Mouse (Mus musculus): ENCODE measurements at regions not wholly inside any gene's neighbourhood (a gene's known extent, or its start where the extent isn't known, plus 50 kb on each side); places are given as distances from the start of the nearest gene placed in this dataset.

DNA sequence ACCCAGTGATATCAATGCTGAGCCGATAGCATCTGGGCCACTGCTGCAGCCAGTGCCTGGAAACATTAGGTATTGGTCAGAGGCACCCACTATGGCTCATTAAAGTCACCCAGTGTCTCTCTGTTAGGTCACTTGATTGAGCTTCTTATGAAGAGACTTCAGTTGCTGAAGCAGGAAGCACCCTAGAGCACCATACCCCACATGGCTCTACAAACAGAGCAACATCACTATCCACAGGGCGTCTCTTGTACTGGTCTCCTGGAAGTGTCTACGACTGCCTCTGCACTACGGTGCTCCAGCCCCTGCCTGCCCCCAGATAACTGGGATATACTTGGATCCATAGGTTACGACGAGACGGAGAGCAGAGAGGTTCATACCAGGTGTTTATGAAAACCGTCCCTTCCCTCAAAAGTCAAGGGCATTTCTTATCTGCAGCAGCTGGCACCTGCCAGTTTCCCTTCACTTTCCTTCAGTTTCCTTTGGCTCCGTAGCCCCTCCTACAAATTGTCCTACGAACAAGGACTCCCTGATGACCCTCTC, 100.6 kb upstream of the Fut8 start:
- intact Hi-C loops (cut with DNase I) = no loop called here
- no peak for DNase-seq

DNA sequence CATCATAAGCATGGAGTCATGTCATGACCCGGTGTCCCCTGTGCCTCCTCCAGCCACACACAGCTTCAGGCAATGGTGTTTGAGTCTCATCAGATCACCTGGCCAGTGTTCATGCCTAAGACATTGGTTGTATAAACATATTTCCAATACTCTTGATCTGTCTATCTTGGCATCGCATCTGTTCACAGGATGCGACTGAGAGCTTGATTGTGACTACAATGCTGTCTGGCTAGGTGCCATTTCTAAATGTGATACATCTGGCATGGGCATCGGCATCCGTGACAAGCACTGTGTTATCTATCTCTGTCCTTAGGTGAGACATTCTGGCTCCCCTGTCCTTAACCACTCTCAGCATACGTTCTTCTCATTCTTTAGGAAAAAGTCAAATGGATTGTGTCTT, 102.3 kb upstream of the Fut8 start:
- DNase-seq = no peak
- intact Hi-C loops (cut with DNase I) = no loop called here

DNA sequence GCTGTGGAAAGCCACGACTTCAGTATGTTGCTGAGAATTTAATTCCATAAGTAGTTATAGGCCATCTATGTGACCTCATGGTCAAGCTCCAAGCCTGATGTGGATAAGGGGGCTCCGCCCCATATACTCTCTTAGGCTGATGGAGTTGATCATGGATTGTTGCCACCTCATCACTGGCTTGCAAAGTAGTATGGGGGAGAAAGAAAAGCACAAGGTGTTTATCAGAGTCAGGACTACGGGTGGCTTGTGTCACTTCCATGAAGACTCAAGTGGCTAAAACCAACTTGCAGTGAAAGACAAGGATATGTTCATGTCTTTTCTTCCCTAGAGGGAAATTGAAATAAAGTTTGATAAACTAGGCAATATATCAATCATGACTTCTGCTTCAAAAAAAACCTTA, 102.9 kb upstream of the Fut8 start:
- DNase-seq = no peak
- intact Hi-C loops (cut with DNase I) = no loop called here

DNA sequence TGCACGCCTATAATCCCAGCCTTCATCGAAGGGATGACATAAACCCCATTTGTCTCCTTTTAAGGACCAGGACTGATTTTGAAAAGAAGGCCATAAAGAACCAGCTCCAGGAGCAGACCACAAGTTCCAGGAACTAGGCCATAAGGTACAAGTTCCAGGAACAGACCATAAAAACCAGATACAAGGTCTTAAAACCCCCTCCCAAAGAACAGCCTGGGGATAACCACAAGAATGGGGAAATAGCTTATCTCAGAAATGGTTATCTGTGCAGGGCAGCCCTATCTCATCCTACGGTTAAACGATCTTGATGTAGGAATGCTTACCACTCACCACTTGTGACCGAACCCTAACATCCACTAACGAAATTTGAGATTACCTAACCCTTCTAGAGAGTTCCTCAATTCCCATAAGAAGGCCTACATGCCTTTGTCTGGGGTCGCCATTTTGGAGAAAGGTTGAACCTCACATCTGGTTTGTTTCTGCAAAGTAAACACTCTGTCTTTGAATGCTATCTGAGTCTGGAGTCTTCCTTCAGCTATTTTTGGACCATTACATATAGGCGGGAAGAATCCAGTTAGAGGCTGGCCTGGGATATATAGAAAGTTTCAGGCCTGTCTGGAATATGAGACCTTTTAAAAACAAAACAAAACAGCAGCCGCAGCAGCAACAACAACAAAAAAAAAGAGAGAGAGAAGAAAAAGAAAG, 103.5 kb upstream of the Fut8 start:
- intact Hi-C loops (cut with DNase I) = no loop called here
- no peak for DNase-seq

DNA sequence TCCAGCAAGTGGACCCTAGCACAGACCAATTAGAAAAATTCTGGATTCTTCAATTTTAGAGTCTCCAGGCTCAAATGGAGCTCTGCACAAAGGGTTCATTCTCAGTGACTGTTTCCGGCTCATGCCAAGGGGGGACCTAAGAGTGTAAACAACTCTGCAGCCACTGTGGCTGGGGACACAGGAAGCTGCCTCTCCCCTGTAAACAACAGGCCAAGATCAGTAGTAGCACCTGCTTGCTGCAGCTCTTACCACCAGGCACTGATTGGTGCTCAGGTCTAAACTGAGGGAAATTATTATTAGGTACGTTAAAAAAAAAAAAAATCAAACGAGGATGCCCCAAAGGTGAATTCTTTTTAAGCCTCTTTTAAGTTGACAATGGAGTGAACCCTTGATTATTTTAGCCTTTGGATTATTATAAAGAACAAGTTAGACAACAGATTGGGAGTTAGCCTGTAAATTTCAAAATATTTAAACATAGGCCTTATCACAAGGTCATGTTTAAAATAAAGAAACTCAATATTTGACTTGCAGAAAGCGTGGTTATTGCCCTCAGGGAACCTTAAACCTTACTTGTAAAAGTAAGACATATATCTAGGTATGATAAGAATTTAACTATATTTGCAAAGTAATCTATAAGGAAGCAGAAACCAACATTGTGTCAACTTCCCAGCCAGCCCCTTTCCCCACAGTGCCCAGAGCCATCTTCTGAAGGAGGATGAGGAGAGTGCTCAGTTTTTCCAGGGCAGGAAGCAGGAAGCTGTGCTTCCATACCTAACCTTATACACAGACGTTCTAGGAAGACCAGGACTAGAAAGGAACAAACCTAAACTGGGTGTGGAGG, 104.2 kb upstream of the Fut8 start:
- intact Hi-C loops (cut with DNase I) = no loop called here
- no peak for DNase-seq

DNA sequence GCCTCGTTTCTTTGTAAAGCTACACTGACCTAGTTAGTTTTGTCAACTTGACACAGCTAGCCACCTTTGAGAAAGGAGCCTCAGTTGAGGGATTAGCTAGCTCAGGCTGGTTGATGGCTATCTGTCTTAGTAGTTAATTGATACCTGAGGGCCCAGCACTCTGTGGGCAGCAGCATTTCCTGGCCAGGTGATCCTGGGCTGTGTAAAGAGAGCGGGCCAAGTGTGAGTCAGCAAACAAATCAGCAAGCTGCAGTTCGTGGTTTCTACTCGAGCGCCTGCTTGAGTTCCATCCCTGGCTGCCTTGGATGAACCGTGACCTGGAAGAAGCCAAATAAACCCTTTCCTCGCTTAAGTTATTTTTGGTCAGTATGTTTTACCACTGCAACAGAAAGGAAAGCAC, 106.6 kb upstream of the Fut8 start:
- DNase-seq = no peak

DNA sequence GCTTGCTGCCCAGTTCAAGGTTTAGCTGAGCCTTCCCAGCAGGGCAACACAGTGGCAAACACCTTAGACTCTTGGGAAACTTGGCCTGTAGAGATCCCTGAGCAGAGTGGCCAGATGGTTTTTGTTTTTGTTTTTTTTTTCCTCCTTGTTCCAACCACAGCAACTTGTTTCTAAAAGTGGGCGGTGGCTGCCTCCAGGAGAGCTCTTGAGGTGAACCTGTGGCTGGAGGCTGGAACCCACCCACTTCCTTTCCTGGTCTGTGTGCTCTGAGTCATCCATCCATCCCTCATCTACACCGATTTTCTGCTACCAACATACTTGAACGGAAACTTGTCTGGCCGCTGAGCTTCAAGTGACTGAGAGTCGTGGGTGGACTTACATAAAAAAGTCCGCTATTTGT, 107.4 kb upstream of the Fut8 start:
- intact Hi-C loops (cut with DNase I) = no loop called here
- DNase-seq = no peak

More for the DNA sequence above, 106.6 kb upstream of the Fut8 start:
- intact Hi-C loops (cut with DNase I) = no loop called here

DNA sequence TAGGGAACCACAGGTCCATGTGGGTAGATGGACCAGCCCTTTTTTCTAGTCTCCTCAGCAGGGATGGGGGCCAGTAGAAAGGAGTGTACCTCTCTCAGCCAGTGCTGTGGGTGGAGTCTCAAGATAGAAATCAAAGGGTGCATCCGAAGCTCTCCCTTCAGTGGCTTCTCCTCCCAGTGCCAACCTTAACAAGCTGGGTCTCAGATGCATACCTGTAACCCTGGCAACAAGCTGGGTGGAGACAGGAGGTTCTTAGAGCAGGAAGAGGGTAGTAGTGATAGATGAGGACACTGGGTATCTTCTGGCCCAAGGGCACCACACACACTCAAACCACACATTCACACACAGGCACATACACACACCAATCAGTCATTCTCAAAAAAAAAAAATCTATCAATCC, 113.7 kb upstream of the Fut8 start:
- no peak for DNase-seq
- intact Hi-C loops (cut with DNase I) = no loop called here

DNA sequence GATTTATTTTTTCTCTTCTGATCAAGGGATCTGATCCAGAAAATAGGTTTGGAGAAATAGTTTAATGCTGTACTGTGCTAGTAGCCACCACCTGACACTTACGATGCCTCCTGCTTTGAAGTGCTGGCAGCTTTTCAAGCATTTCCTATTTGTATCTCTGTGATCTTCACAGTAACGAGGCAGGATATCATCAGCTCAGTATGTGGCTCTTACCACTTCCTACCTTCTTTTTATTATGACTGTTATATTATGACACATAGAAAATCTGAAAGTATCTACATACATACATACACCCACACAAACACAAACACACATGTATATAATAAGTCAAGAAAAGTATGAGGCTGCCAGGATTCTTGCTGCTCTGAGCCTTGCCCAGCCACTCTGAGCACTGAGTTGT, 124.4 kb upstream of the Fut8 start:
- no peak for DNase-seq
- intact Hi-C loops (cut with DNase I) = no loop called here

DNA sequence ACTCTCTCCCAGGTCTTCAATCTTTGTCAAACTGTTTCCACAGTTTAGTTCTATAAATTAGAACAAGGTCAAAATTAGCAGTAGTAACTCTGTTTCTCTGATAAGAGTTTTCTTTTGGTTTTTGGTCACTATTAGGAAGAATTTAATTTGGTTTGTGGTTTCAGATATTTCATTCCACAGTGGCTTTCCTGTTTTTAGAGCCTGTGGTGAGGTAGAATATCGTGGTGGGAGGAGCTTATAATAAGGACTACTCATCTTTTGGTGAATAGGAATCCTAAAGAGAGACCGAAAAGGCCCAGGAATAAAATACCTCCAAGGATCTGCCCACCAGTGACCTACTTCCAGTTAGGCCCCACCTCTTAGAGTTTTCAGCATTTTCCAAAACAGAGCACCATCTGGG, 125.8 kb upstream of the Fut8 start:
- intact Hi-C loops (cut with DNase I) = no loop called here
- DNase-seq = no peak

DNA sequence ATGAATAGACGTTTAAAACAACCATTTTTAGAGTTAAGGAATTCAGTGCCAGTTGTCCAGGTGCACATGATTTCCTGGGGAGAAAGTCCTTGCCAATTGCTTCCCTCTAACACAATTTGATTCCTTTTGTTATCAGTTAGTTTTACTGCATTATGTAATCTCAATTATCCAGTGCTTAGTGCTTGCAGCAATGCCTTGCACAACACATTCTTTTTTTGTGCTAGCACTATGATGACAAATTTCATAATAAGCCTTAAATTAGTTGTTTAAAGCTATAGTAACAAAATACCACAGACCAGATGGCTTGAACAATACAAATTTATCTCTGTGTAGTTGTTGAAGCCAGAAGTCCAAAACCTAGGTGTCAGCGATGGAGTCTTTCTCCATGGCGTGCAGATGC, 130.7 kb upstream of the Fut8 start:
- intact Hi-C loops (cut with DNase I) = no loop called here

DNA sequence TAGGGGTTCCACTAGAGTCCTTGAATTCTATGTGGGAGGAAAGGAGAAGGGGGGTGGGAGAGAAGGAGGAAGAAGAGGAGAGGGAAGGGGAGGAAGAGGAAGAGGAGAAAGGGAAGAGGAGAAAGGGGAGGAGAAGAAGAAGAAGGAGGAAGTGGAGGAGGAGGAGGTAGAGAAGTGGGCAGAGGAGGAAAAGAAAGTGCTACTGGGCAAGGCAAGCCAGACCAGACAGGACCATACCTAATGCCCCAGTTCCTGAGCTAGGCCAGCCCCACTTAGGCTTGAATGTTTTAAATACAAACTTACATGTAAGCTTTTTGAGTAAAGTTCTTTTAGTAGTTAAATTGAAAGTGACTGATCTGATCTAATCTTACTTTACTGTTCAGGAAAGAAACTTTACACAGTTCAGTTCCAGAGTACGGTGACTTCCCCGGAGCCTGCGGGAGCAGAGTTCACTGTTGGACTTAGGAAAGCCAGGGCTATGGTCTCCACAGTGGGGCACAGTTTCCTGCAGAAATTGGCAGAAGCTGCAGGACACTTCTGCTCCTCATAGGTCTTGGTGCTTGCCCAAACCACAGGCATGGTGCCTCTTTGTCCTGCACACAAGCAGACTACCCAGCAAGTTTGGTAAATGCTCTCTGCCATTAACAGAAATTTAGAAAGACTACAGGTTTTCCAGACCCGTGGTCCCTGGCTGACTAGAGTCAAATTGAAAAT, 131.9 kb upstream of the Fut8 start:
- intact Hi-C loops (cut with DNase I) = no loop called here

More for the DNA sequence above, 130.7 kb upstream of the Fut8 start:
- no peak for DNase-seq

DNA sequence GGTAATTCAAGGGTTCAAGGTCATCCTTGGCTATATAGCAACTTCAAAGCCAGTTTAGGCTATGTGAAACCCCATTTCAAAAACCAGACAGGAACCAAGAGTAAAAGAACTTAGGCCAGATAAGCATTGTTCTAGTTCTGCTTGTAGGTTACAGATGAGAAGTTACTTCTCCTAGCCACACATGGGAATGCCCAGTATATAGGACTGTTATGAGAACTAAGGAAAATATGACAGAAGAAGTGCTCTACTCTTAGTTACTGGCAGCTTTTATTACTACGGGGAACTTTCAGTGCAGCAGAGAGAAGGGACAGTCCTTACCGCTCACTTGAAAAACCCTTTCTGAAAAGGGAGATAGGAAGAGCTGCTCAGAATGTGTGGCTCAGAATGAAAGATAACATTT, 137.4 kb upstream of the Fut8 start:
- intact Hi-C loops (cut with DNase I) = no loop called here
- DNase-seq = no peak

More for the DNA sequence above, 131.9 kb upstream of the Fut8 start:
- DNase-seq = no peak

DNA sequence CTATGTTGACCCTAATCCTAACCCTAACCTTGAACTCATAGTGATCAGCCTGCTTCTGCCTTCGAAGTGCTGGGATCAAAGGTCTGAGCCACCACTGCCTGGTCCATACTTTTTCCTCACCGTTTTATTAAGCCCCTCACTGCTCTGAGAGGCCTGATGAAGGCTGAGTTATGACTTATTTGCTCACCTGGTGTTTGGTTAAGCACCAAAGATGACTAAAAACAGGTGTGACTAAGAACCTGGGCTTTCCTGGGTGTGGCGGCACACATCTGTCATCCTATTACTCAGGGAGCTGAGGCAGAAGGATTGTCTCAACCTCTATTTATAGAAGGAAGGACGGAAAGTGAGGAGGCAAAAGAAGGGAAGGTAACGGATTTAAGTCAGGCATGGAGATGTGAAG, 137.5 kb upstream of the Max start:
- DNase-seq = no peak
- intact Hi-C loops (cut with DNase I) = no loop called here

DNA sequence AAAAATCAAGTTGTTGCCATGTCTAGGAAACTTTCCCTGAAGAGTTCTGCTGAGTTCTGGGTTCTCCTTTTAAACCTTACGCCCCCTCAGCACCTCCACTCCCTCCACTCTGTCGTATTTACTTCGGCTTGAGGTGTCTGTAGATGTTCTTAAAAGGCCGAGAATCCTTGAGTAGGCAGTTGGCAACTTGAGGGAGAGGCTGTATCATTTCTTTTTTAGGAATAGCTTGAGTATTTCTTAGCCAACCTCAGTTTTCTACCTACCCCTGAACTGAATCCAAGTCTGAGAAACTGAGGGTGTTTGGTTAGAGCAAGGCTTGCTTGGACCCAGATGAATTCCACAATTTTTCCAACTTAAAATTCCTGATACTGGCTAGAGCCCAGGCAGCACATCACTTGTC, 136.8 kb upstream of the Max start:
- intact Hi-C loops (cut with DNase I) = no loop called here
- DNase-seq = no peak

DNA sequence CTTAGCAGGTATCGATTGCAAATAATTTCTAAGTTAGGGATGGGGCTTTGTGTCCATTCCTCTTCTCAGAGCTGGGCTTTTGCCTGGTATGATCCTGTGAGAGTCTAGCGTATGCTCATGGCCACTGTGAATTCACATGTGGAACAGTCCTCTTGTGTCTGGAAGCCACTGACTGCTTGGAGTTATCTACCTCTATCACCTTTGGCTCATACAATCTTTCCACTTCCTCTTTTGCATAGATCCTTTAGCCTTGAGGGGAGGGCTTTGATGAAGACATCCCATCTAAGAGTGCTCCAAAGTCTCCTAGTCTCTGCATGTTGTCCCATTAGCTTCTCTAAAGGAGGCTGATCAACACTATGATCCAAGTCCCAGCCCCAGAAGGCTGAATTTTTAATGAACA, 135.8 kb upstream of the Max start:
- DNase-seq = no peak
- intact Hi-C loops (cut with DNase I) = no loop called here

DNA sequence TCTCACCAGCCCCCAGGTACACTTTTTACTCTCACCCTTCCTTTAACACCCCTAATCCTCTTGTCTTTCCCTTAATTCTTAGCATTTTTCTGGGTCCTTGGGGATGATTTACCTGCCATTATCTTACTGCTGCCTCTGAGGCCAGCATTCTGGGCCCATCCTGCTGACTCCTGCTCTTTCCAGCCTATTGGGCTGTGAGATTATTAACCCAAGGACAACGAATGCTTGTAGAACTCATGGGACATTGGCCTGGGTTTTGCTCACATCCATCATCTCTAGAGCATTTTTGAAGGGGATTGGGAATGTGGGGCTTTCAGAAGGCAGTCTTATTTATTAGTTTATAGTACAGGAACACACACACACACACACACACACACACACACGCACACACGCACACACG, 134.5 kb upstream of the Max start:
- DNase-seq = no peak
- intact Hi-C loops (cut with DNase I) = no loop called here

DNA sequence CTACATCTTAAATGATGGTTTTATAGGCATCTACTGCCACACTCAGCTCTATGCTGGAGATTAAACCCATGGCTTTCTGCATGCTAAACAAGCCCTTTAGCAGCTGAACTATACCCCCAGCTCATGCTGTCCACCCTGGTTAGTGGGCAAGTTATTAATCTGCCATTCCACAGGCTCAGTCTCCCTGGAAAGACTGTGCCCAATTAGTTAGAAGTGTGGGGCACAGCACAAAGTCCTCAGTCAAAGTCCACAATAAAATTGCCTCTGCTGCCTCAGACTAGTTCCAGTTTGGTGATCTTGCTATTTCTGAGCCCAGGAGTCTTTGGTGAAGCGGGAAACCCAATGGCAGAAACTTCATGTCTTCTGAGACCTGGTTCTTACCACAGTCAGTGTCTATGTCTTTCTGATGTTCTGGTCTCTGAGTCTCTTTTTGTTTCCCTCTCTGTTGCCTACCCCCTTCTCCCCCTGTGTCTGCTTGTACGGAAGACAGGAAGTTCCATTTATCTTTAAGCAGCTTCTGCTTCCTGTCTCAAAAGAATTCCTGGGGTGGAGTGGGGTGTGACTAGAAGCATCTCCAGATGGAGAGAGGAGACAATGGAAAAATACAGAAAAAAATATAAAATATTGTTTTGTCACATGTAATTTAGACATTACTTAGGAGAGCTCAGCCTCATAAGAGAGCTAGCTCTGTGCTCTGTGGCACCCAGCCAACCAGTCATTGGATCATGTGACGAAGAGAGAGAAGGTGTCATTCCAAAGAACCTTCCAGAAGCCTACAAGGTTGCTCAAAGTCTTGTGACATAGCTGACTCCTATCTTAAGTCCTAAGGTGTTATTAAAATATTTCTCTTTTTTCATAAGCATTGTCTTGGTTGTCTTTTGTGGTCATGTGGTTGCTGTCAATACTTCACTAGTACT, 133.3 kb upstream of the Max start:
- DNase-seq = no peak
- intact Hi-C loops (cut with DNase I) = no loop called here

DNA sequence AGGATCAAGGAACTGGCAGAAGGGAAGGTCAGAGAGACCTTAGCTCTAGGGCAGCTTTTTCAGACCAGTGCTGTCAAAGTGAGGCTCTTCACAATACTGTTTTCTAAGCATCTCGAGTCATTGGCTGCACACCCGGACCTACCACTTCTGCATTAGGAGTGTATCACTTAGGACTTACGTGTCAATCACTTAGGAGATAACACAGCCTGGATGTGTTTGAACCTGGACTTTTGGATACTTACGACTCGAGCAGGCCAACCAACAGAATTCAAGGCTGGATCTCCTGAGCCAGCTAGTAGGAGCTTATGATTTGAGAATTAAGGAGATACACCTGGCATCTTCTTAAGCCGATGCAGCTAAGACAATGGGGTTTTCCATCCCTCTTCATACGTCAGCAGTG, 132.2 kb upstream of the Max start:
- no peak for DNase-seq
- intact Hi-C loops (cut with DNase I) = no loop called here

DNA sequence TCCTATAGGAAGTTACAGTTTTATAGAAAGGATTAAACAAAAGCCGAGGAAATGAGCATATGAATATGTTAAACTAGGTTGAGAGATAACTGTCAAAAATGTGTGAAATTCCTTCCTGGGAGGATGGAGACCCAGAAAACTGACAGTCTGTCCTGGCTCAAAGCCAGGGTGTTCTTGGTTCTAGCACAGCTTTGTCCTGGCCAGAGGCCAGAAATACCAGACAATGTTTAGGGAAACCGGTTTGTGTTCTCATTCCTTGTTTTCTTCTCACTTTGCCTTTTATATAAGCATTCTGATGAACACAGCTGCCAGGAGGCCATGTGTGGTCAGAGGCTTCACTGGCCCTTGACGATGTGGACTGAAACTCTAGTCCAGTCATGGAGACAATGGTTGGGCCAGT, 130.7 kb upstream of the Max start:
- intact Hi-C loops (cut with DNase I) = no loop called here
- DNase-seq = no peak
